Mouse (Mus musculus) stomach, postnatal 0 days (tissue): ENCODE measurements at regions not wholly inside any gene's neighbourhood (a gene's known extent, or its start where the extent isn't known, plus 50 kb on each side); places are given as distances from the start of the nearest gene placed in this dataset.

Source experiments
- ATAC-seq: fragments of 200-750 bp; cut with Nextera tagmentation; 2 replicates; pipeline ENCODE4 v1.8.0; 2017; ENCODE audit not compliant: low FRiP score, low TSS enrichment
- DNase-seq: peaks from one replicate; pipeline ENCODE4 v3.0.0-alpha.2; 2016; ENCODE audit warnings: low spot score
- H3K27ac ChIP-seq: fragments of 300-500 bp; sonication (generic); replicated peaks from 2 replicates; pipeline ENCODE4 v1.5.1; 2014; ENCODE audit warnings: mild to moderate bottlenecking, control low read depth
- H3K27me3 ChIP-seq: fragments of 300-500 bp; sonication (generic); 2 replicates; pipeline ENCODE4 v1.6.1; 2014; ENCODE audit warnings: low read length; ENCODE audit not compliant: control insufficient read depth, insufficient read depth
- H3K36me3 ChIP-seq: fragments of 300-500 bp; sonication (generic); 2 replicates; pipeline ENCODE4 v1.6.1; 2014; ENCODE audit warnings: low read length, mixed read lengths; ENCODE audit not compliant: control insufficient read depth, insufficient read depth
- H3K4me1 ChIP-seq: fragments of 300-500 bp; sonication (generic); replicated peaks from 2 replicates; pipeline ENCODE4 v1.6.1; 2014; ENCODE audit warnings: antibody characterized with exemption; ENCODE audit not compliant: control insufficient read depth, insufficient read depth
- H3K4me2 ChIP-seq: fragments of 300-500 bp; sonication (generic); replicated peaks from 2 replicates; pipeline ENCODE4 v1.6.1; 2014; ENCODE audit warnings: low read depth, mild to moderate bottlenecking, control low read depth, moderate library complexity
- H3K4me3 ChIP-seq: fragments of 300-500 bp; sonication (generic); 2 replicates; pipeline ENCODE4 v1.5.1; 2014; ENCODE audit warnings: low read depth, low read length, control low read depth
- H3K9ac ChIP-seq: fragments of 300-500 bp; sonication (generic); 2 replicates; pipeline ENCODE4 v1.6.1; 2014; ENCODE audit warnings: mild to moderate bottlenecking, low read length, control low read depth, mixed read lengths
- H3K9me3 ChIP-seq: fragments of 300-500 bp; sonication (generic); 2 replicates; pipeline ENCODE4 v1.6.1; 2016; ENCODE audit warnings: low read length; ENCODE audit not compliant: control insufficient read depth
- CTCF ChIP-seq: IDR thresholded peaks from 2 replicates; pipeline ENCODE4 v1.5.1; 2016; ENCODE audit warnings: antibody characterized with exemption, low read depth, mild to moderate bottlenecking, moderate library complexity
- EP300 ChIP-seq: optimal IDR thresholded peaks from 2 replicates; pipeline ENCODE3; 2016; ENCODE audit warnings: antibody characterized with exemption
- WGBS: fragments of 180-500 bp; shearing (Covaris S2); extraction: QIAGEN DNeasy Blood & Tissue Kit; methylation state at CpG from one replicate; pipeline ENCODE4 v1.1.7; 2014; 5-methylcytosine and 5-hydroxymethylcytosine counted together

DNA sequence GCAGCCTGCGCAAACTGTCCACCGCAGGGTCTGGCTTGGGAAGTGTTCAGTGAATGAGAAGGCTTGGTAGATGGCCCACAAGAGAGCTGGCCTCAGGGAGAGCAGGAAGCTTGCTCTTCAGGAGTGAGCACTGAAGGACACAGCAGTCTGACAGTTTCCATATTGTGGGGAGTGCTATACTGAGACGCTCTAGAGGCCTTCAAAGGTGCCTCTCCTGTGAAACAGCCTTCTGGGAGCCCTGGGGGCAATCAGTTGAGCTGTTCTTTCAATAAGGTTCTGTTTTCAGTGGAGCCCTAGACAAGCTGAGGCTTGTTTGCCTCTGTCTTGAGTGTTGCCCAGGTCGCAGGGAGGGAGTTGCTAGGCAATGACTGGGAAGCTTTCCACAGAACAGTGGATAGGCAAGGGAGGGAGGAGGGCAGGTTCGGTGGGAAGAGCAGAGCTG lies 353.9 kb downstream of the Cog6 start:
- ATAC-seq (peak; percentile 83), DNase-seq (peak; percentile 35)
- H3K27me3 ChIP-seq, result 0 out of 2 replicates have a peak, but pooled peaks cover 2% of the 10 kb centered on the region
- no peak overlapping the region for H3K4me3 ChIP-seq
- H3K36me3 ChIP-seq, result no peaks in the 10 kb centered on the region
- TF ChIP-seq EP300 (no peak), CTCF (no peak)
- H3K4me2 ChIP-seq, result no peak overlapping the region
- no peaks in the 10 kb centered on the region for H3K9me3 ChIP-seq
- H3K9ac ChIP-seq, result no peak overlapping the region
- WGBS, result 55% methylated on average over 5 of the region's 5 CpGs
- H3K4me1 ChIP-seq, result no peaks in the 10 kb centered on the region
- no peak overlapping the region for H3K27ac ChIP-seq

DNA sequence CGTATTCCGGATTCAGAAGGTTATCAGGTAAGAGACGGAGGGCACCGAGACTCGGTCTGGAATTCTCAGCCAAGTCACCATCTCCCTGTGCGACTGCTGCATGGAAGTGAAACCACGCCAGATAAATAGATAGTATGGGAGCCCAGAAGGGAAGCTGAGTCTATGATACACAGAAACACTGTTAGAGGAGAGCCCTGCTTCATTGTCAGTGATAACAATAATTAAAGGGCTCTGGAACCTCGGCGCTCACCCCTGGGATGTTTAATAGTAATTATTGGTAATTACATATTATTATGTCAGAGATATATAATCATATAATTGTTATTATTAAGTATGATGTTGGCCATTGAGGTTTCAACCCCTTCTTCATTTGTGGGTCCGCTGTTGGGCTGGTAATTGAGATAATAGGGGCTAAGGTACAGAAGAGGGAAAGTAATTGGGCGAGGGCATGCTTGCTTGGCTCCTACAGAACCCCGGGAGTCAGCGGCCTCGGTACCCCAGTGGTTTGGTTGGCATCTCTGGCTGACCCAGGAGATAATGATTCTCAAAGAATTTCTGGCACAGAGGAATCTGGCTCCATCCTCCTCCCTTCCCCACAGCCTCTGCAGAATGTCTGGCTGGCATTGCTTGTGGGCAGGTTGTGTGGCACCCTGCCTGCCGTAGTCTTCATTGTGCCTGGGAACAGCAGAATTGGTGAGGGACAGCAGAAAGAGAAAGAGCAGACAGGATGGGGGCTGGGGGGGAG lies 354.7 kb downstream of the Cog6 start:
- WGBS, result 87% methylated on average over 15 of the region's 15 CpGs
- H3K4me3 ChIP-seq, result no peak overlapping the region
- no peak overlapping the region for H3K9ac ChIP-seq
- H3K27me3 ChIP-seq, result 0 out of 2 replicates have a peak, but pooled peaks cover 2% of the 10 kb centered on the region
- ATAC-seq (no peak), DNase-seq (no peak)
- no peaks in the 10 kb centered on the region for H3K9me3 ChIP-seq
- TF ChIP-seq CTCF (no peak), EP300 (no peak)
- no peaks in the 10 kb centered on the region for H3K4me1 ChIP-seq
- H3K36me3 ChIP-seq, result no peaks in the 10 kb centered on the region
- no peak overlapping the region for H3K4me2 ChIP-seq
- H3K27ac ChIP-seq, result no peak overlapping the region

GRCm38 (mm10) chr3:52653006-52653405 lies 364.0 kb downstream of the Cog6 start:
- ATAC-seq, result no peak
- DNase-seq, result no peak
- Histone ChIP-seq H3K4me3 (no peak overlapping the region), H3K36me3 (no peaks in the 10 kb centered on the region), H3K9ac (no peak overlapping the region), H3K27me3 (no peaks in the 10 kb centered on the region), H3K4me1 (no peaks in the 10 kb centered on the region), H3K4me2 (no peak overlapping the region), H3K9me3 (no peaks in the 10 kb centered on the region), H3K27ac (no peak overlapping the region)
- TF ChIP-seq EP300 (no peak), CTCF (no peak)
- WGBS, result 35% methylated on average over 5 of the region's 5 CpGs

DNA sequence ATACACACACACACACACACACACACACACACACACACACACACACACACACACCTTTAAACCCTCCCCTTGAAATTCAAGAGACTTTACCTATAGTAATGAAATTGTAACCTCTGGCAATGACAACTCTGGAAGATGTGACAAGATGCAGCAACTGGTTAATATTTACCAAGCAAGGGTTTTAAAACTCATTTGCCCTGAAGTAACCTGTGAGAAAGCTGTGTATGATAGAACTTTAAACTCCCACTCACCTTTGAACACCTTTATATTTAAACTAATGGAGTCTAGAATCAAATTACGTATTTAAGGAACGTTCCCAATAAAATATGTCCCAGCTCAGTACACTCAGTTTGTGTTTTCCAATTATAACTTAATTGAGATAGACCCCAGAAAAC lies 364.6 kb downstream of the Cog6 start:
- no peak for ATAC-seq
- Histone ChIP-seq H3K27ac (no peak overlapping the region), H3K27me3 (no peaks in the 10 kb centered on the region), H3K4me1 (no peaks in the 10 kb centered on the region), H3K4me3 (no peak overlapping the region), H3K36me3 (no peaks in the 10 kb centered on the region), H3K9ac (no peak overlapping the region), H3K4me2 (no peak overlapping the region), H3K9me3 (no peaks in the 10 kb centered on the region)
- no peak for DNase-seq
- TF ChIP-seq CTCF (no peak), EP300 (no peak)
- 71% methylated on average over 2 of the region's 2 CpGs for WGBS

DNA sequence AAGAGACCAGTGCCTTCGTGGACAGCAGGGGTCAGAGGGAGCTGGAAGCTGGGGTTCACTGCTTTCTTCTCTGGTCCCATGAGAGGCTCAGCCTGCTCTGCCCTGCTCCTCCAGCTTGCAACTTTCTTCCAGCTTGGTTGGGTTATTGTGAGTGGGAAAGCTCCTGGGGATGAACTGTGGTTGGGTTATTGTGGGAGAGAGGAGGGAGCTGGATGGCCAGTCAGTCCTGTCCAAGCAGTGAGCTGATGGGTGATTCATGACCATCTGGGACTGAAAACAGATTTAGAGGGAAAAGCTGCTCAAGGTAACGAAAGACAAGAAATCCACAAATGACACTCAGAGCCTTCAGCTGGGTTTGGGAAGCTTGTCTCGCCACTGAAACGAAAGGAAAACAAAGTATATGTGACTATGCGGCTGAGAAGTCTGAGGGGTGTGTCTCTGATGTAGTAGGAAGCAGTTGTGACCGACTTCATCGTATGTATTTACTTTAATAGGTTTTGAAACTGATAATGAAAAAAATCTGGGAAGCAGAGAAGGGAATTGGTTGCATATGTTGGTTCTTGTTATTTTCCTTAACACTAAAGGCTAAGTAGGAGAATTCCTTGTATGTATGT lies 365.1 kb downstream of the Cog6 start:
- DNase-seq (no peak), ATAC-seq (no peak)
- TF ChIP-seq CTCF (no peak), EP300 (no peak)
- 40% methylated on average over 7 of the region's 7 CpGs for WGBS
- H3K4me1 ChIP-seq, result 0 out of 2 replicates have a peak, but pooled peaks cover 2% of the 10 kb centered on the region
- H3K4me2 ChIP-seq, result peak overlapping the region; percentile 11; the same call in 1 of the 2 replicates
- no peaks in the 10 kb centered on the region for H3K27me3 ChIP-seq
- H3K9me3 ChIP-seq, result no peaks in the 10 kb centered on the region
- H3K4me3 ChIP-seq, result no peak overlapping the region
- H3K27ac ChIP-seq, result no peak overlapping the region
- no peaks in the 10 kb centered on the region for H3K36me3 ChIP-seq
- no peak overlapping the region for H3K9ac ChIP-seq

DNA sequence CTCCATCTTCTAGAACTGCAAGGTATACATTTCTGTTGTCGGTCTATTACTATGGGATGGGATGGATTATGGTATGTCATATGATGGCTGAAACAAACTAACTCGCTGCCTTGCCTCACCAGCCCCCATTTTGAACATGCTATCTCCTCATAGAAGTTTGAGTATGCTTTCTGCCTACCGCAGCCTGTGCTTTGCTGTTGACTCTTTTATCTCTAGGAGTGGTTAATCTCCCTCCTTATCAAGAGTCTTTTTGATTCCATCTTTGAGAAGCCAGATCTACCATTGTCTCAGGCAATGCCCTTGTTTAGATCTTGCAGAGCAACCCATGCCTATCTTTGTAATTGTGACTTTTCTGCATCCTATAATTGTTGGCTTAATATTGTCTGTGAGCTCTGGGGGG lies 367.0 kb downstream of the Cog6 start:
- no peak for ATAC-seq
- Histone ChIP-seq H3K36me3 (no peaks in the 10 kb centered on the region), H3K9me3 (no peaks in the 10 kb centered on the region), H3K4me1 (0 out of 2 replicates have a peak, but pooled peaks cover 2% of the 10 kb centered on the region), H3K4me3 (no peak overlapping the region), H3K27me3 (no peaks in the 10 kb centered on the region), H3K27ac (no peak overlapping the region), H3K4me2 (no peak overlapping the region), H3K9ac (no peak overlapping the region)
- no peak for TF ChIP-seq EP300
- 84% methylated on average over 3 of the region's 3 CpGs for WGBS
- DNase-seq, result no peak
